Mouse (Mus musculus): Measurements from ENCODE around the gene Avpr1a. TPM values are rescaled to one million over a fixed set of nuclear protein-coding genes. Genes with fewer than 3 reads are reported as not detected.

The Avpr1a gene
- 0.28 TPM for polyA plus RNA-seq (2017; shearing (Covaris generic))

DNA sequence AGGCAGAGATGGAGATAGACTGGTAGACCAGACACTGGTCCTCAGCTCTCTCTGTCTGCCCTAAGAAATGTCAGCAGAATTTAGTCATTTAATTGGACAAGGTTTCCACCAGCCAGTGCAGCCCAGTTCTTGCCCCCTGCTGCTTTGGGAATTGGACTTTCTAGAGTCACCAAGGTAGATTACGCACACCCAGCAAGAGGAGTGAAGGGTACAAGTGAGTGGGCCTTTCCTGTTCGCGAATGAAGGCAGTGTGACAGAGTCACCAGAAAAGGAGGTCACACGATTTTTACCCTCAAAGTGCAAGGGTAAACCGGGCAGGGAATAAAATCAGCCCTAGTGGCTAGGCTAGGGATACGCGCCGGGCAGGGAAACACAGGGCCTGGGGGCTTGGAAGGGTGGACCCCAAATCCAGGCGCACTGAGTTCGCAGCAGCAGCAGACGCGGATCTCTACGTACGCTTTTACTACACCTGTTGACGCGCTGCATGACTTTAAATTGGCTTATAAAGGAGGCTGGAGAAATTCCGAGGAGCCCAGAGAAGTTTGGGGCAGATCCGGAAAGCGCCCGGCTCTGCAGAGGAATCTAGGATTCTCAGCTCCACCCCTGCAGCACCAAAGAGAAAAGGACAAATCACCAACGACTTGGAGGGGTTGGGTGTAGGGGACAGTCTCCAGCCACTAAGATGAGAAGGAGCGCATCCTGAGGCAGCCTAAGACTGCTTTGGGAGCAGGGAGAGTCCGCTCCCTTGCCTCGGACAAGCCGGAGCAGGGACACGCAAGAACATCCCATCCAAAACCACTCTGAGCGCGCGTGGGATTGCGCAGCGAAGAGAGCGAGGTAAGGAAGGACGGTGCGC lies at the start of gene Avpr1a:
TSS of gene Avpr1a (plus strand) at position 639 of the 856 bp plus-strand sequence.

Other genes starting within 250 kb of the Avpr1a start
- 27.6 TPM for gene Ppm1h, start 230.3 kb downstream of the Avpr1a start, polyA plus RNA-seq (2017; shearing (Covaris generic))